Mouse (Mus musculus) CD4-positive, CD25-positive, alpha-beta regulatory T cell, adult 9 weeks (primary cell): ENCODE measurements around the gene Clic1. TPM values are rescaled to one million over a fixed set of nuclear protein-coding genes. Genes with fewer than 3 reads are reported as not detected.

Source experiments
- polyA plus RNA-seq: library from polyadenylated mRNA; unstranded; fragments of 100-300 nt; shearing (Covaris generic); gene quantifications from one replicate; pipeline ENCODE4 v1.2.1, GENCODE M21; 2017

Gene Clic1
- polyA plus RNA-seq, 1 experiment from 2014 or later = 654 TPM

Other genes starting within 250 kb of the Clic1 start
- gene Cyp21a1, start 245.4 kb upstream of the Clic1 start, polyA plus RNA-seq = not detected
- gene Stk19, start 213.0 kb upstream of the Clic1 start, polyA plus RNA-seq = 39.7 TPM
- 76.3 TPM for gene Dxo, start 212.9 kb upstream of the Clic1 start, polyA plus RNA-seq
- gene Skiv2l, start 199.8 kb upstream of the Clic1 start, polyA plus RNA-seq = 143 TPM
- gene Nelfe, start 199.6 kb upstream of the Clic1 start, polyA plus RNA-seq = 39.1 TPM
- gene Cfb, start 187.4 kb upstream of the Clic1 start, polyA plus RNA-seq = 2.2 TPM
- 0.41 TPM for gene Zbtb12, start 170.5 kb upstream of the Clic1 start, polyA plus RNA-seq
- gene Gm20547, start 167.9 kb upstream of the Clic1 start, polyA plus RNA-seq = not detected
- gene C2, start 151.7 kb upstream of the Clic1 start, polyA plus RNA-seq = 3.0 TPM
- gene Ehmt2, start 151.5 kb upstream of the Clic1 start, polyA plus RNA-seq = 29.6 TPM
- not detected for gene Slc44a4, start 135.5 kb upstream of the Clic1 start, polyA plus RNA-seq
- 107 TPM for gene Neu1, start 118.7 kb upstream of the Clic1 start, polyA plus RNA-seq
- 1.3 TPM for gene Hspa1b, start 90.7 kb upstream of the Clic1 start, polyA plus RNA-seq
- gene Gm20481, start 80.1 kb upstream of the Clic1 start, polyA plus RNA-seq = not detected
- gene Hspa1a, start 77.8 kb upstream of the Clic1 start, polyA plus RNA-seq = 0.56 TPM
- not detected for gene Hspa1l, start 77.3 kb upstream of the Clic1 start, polyA plus RNA-seq
- 38.4 TPM for gene Lsm2, start 68.1 kb upstream of the Clic1 start, polyA plus RNA-seq
- gene Vars, start 49.0 kb upstream of the Clic1 start, polyA plus RNA-seq = 124 TPM
- gene Vwa7, start 33.4 kb upstream of the Clic1 start, polyA plus RNA-seq = 0.17 TPM
- gene Sapcd1, start 21.9 kb upstream of the Clic1 start, polyA plus RNA-seq = 3.2 TPM
- gene Msh5, start 3.2 kb upstream of the Clic1 start, polyA plus RNA-seq = 2.7 TPM
- 3.6 TPM for gene Ddah2, start 9.1 kb downstream of the Clic1 start, polyA plus RNA-seq
- gene Ly6g6c, start 15.4 kb downstream of the Clic1 start, polyA plus RNA-seq = not detected
- not detected for gene Mpig6b, start 16.2 kb downstream of the Clic1 start, polyA plus RNA-seq
- gene Ly6g6e, start 26.9 kb downstream of the Clic1 start, polyA plus RNA-seq = not detected
- gene Ly6g6d, start 28.1 kb downstream of the Clic1 start, polyA plus RNA-seq = not detected
- not detected for gene Ly6g6f, start 35.6 kb downstream of the Clic1 start, polyA plus RNA-seq
- 84.0 TPM for gene Abhd16a, start 39.3 kb downstream of the Clic1 start, polyA plus RNA-seq
- gene Ly6g5c, start 58.3 kb downstream of the Clic1 start, polyA plus RNA-seq = not detected
- gene Ly6g5b, start 65.5 kb downstream of the Clic1 start, polyA plus RNA-seq = 2.5 TPM
- 70.3 TPM for gene Gpank1, start 71.5 kb downstream of the Clic1 start, polyA plus RNA-seq
- 338 TPM for gene Csnk2b, start 72.1 kb downstream of the Clic1 start, polyA plus RNA-seq
- gene D17H6S53E, start 76.4 kb downstream of the Clic1 start, polyA plus RNA-seq = 4.3 TPM
- not detected for gene Apom, start 82.1 kb downstream of the Clic1 start, polyA plus RNA-seq
- 57.4 TPM for gene Bag6, start 85.2 kb downstream of the Clic1 start, polyA plus RNA-seq
- 29.3 TPM for gene Prrc2a, start 114.9 kb downstream of the Clic1 start, polyA plus RNA-seq
- gene Aif1, start 126.1 kb downstream of the Clic1 start, polyA plus RNA-seq = 5.1 TPM
- gene Lst1, start 138.5 kb downstream of the Clic1 start, polyA plus RNA-seq = 11.8 TPM
- 818 TPM for gene Ltb, start 144.5 kb downstream of the Clic1 start, polyA plus RNA-seq
- gene Tnf, start 152.0 kb downstream of the Clic1 start, polyA plus RNA-seq = 55.3 TPM
- gene Lta, start 155.4 kb downstream of the Clic1 start, polyA plus RNA-seq = 130 TPM
- 1.2 TPM for gene Gm16181, start 170.9 kb downstream of the Clic1 start, polyA plus RNA-seq
- 5.8 TPM for gene Atp6v1g2, start 183.7 kb downstream of the Clic1 start, polyA plus RNA-seq
- 10.5 TPM for gene Nfkbil1, start 185.8 kb downstream of the Clic1 start, polyA plus RNA-seq
- gene Ddx39b, start 191.8 kb downstream of the Clic1 start, polyA plus RNA-seq = 286 TPM
- 5,181 TPM for gene H2-D1, start 212.8 kb downstream of the Clic1 start, polyA plus RNA-seq